Mouse (Mus musculus): ENCODE data around the gene Pde8b. TPM values are rescaled to one million over a fixed set of nuclear protein-coding genes. Genes with fewer than 3 reads are reported as not detected.

Pde8b gene
- polyA plus RNA-seq, 1 experiment from 2014 or later, result 1.2 TPM

DNA sequence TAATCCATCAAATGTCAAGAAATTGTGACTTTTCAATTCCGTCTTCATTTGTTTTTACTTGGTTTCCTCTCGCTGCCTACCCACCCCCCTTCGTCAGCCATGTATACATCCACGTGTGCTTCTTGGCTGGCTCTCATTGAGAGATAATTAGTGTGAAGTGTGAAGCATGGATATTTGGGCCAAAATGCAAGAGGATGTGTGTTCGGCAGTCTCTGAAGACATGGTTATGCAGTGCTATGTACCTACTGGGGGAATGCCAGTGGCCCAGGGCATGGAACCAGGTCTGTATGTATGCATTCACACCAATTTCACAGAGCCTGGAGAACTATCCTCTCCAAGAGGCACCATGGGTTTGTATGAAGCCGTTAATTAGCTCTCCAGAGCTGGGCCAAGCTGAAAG is 219.3 kb downstream of the Pde8b start:
- TF ChIP-seq CTCF (IDR thresholded peaks at IDR 0.05), result no peak
- ChIA-PET CTCF (interaction anchor here (1.1 kb wide), 2 partner anchors 10 to 11 kb away, joined by 3 read pairs; no protein-coding TSS in a partner anchor), POLR2A (no interaction called here)
- DNase-seq (ENCODE audit: low read depth, low spot score) (no peak), ATAC-seq (no peak)
- in situ Hi-C loops (cut with MboI; ENCODE audit: low pct_unique_long_range_greater_than_20kb), result no loop called here
- no peaks in the 10 kb centered on the region for H3K27me3 ChIP-seq

DNA sequence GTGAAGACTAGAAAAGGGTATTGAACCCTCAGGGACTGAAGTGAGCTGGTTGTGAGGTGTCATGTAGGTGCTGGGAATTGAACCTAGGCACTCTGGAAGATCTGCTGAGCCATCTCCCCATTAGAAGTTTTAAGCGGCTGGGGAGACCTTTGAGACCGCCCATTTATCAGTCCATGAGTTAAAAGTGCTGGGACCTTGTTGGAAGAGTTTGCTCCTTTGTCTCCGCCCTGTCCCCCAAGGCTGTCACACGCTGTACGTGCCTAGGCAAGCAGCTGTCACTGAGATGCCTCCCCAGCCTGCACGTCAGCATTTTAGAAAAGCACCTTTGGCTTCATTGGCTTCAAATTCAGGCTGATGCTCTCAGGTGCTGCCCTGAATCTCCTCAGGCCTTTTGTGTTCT is 229.9 kb downstream of the Pde8b start:
- no peak for TF ChIP-seq CTCF (IDR thresholded peaks at IDR 0.05)
- POLR2A ChIA-PET, result no interaction called here
- H3K27me3 ChIP-seq, result no peaks in the 10 kb centered on the region
- ATAC-seq (no peak), DNase-seq (ENCODE audit: low read depth, low spot score) (no peak)
- CTCF ChIA-PET, result interaction anchor here (0.9 kb wide), 1 partner anchor 327 kb away, joined by 5 read pairs; no protein-coding TSS in a partner anchor
- in situ Hi-C loops (cut with MboI; ENCODE audit: low pct_unique_long_range_greater_than_20kb), result no loop called here

GRCm38 (mm10) chr13:95019345-95019744 is 230.8 kb downstream of the Pde8b start:
- H3K27me3 ChIP-seq, result no peaks in the 10 kb centered on the region
- in situ Hi-C loops (cut with MboI; ENCODE audit: low pct_unique_long_range_greater_than_20kb), result loop anchor here (5.0 kb wide), 2 partner anchors 268 to 338 kb away; no protein-coding TSS in a partner anchor
- no peak for TF ChIP-seq CTCF (IDR thresholded peaks at IDR 0.05)
- no peak for DNase-seq (ENCODE audit: low read depth, low spot score)
- POLR2A ChIA-PET, result no interaction called here
- no peak for ATAC-seq
- CTCF ChIA-PET, result interaction anchor here (0.9 to 2.7 kb wide), 4 partner anchors 12 to 328 kb away, joined by 3 to 7 read pairs (median 4); no protein-coding TSS in a partner anchor

- peak; percentile 74 for TF ChIP-seq CTCF (IDR thresholded peaks at IDR 0.05)
- no peaks in the 10 kb centered on the region for H3K27me3 ChIP-seq
- ChIA-PET POLR2A (no interaction called here), CTCF (interaction anchor here (0.9 to 2.7 kb wide), 11 partner anchors 8 to 336 kb away, joined by 3 to 16 read pairs (median 3); partner anchors contain the start of gene Zbed3)
- ATAC-seq (no peak), DNase-seq (ENCODE audit: low read depth, low spot score) (no peak)
- in situ Hi-C loops (cut with MboI; ENCODE audit: low pct_unique_long_range_greater_than_20kb), result loop anchor here (5.0 kb wide), 2 partner anchors 269 to 339 kb away; no protein-coding TSS in a partner anchor
Observed at GRCm38 (mm10) chr13:95017916-95018315, 232.2 kb downstream of the Pde8b start.

- POLR2A ChIA-PET, result no interaction called here
- ATAC-seq (no peak), DNase-seq (ENCODE audit: low read depth, low spot score) (no peak)
- CTCF ChIA-PET, result interaction anchor here (1.0 to 2.7 kb wide), 10 partner anchors 7 to 336 kb away, joined by 3 to 16 read pairs (median 3); no protein-coding TSS in a partner anchor
- no peak for TF ChIP-seq CTCF (IDR thresholded peaks at IDR 0.05)
- H3K27me3 ChIP-seq, result no peaks in the 10 kb centered on the region
- in situ Hi-C loops (cut with MboI; ENCODE audit: low pct_unique_long_range_greater_than_20kb), result loop anchor here (5.0 kb wide), 2 partner anchors 270 to 340 kb away; no protein-coding TSS in a partner anchor
Observed at GRCm38 (mm10) chr13:95017278-95017677, 232.9 kb downstream of the Pde8b start.

- POLR2A ChIA-PET, result no interaction called here
- CTCF ChIA-PET, result no interaction called here
- DNase-seq (ENCODE audit: low read depth, low spot score) (no peak), ATAC-seq (no peak)
- H3K27me3 ChIP-seq, result no peaks in the 10 kb centered on the region
- no peak for TF ChIP-seq CTCF (IDR thresholded peaks at IDR 0.05)
- in situ Hi-C loops (cut with MboI; ENCODE audit: low pct_unique_long_range_greater_than_20kb), result no loop called here
Observed at GRCm38 (mm10) chr13:95011546-95012257, 238.4 kb downstream of the Pde8b start.

- CTCF ChIA-PET, result interaction anchor here (1.2 to 1.4 kb wide), 2 partner anchors 9 to 332 kb away, joined by 3 to 4 read pairs; no protein-coding TSS in a partner anchor
- H3K27me3 ChIP-seq, result no peaks in the 10 kb centered on the region
- POLR2A ChIA-PET, result no interaction called here
- DNase-seq (ENCODE audit: low read depth, low spot score) (no peak), ATAC-seq (no peak)
- in situ Hi-C loops (cut with MboI; ENCODE audit: low pct_unique_long_range_greater_than_20kb), result loop anchor here (5.0 kb wide), 1 partner anchor 1518 kb away; no protein-coding TSS in a partner anchor
- TF ChIP-seq CTCF (IDR thresholded peaks at IDR 0.05), result no peak
Observed at GRCm38 (mm10) chr13:95009261-95009660, 240.9 kb downstream of the Pde8b start.

GRCm38 (mm10) chr13:95007281-95007680 is 242.9 kb downstream of the Pde8b start:
- DNase-seq (ENCODE audit: low read depth, low spot score) (no peak), ATAC-seq (no peak)
- CTCF ChIA-PET, result no interaction called here
- TF ChIP-seq CTCF (IDR thresholded peaks at IDR 0.05), result no peak
- POLR2A ChIA-PET, result no interaction called here
- no peaks in the 10 kb centered on the region for H3K27me3 ChIP-seq
- in situ Hi-C loops (cut with MboI; ENCODE audit: low pct_unique_long_range_greater_than_20kb), result loop anchor here (5.0 kb wide), 1 partner anchor 1520 kb away; no protein-coding TSS in a partner anchor

- no peaks in the 10 kb centered on the region for H3K27me3 ChIP-seq
- TF ChIP-seq CTCF (IDR thresholded peaks at IDR 0.05), result no peak
- in situ Hi-C loops (cut with MboI; ENCODE audit: low pct_unique_long_range_greater_than_20kb), result no loop called here
- DNase-seq (ENCODE audit: low read depth, low spot score), result no peak
- ChIA-PET CTCF (interaction anchor here (1.4 kb wide), 1 partner anchor 10 kb away, joined by 3 read pairs; no protein-coding TSS in a partner anchor), POLR2A (no interaction called here)
- ATAC-seq, result no peak
Observed at GRCm38 (mm10) chr13:94990516-94990915, 259.6 kb downstream of the Pde8b start.

DNA sequence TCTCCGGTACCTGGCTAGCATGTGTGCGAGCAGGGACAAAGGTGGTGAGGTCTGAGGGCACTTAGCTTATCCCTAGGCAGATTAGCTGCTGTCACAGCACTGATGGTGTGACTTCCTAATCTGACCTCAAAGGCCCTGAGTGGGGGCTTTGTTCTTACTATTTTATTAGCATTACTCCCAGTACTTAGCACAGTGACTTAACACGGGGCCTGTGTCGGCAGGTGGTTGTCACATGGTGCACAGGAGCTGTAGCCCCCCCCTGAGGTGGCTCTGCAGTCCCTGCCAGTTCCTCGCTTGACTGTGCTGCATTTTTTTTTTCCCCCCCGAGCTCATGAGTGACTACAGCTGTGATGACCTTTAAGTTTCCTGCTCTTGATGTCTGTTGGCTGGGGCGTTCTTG is 271.1 kb downstream of the Pde8b start:
- in situ Hi-C loops (cut with MboI; ENCODE audit: low pct_unique_long_range_greater_than_20kb), result no loop called here
- no peak for TF ChIP-seq CTCF (IDR thresholded peaks at IDR 0.05)
- DNase-seq (ENCODE audit: low read depth, low spot score) (no peak), ATAC-seq (no peak)
- CTCF ChIA-PET, result interaction anchor here (1.1 kb wide), 1 partner anchor 12 kb away, joined by 3 read pairs; no protein-coding TSS in a partner anchor
- H3K27me3 ChIP-seq, result no peaks in the 10 kb centered on the region
- POLR2A ChIA-PET, result interaction anchor here (0.6 kb wide), 1 partner anchor 74 kb away, joined by 3 read pairs; no protein-coding TSS in a partner anchor
